Mouse (Mus musculus) embryonic facial prominence, embryonic 11.5 days (tissue): ENCODE measurements around the gene Shroom2. TPM values are rescaled to one million over a fixed set of nuclear protein-coding genes. Genes with fewer than 3 reads are reported as not detected.
A peak's percentile ranks its signal among the peaks of the same experiment; 100 is the strongest.

ENCODE experiments used
- ATAC-seq: fragments of 200-750 bp; cut with Nextera tagmentation; replicated peaks from 2 replicates; pipeline ENCODE4 v1.8.0; 2017; ENCODE audit warnings: low read depth; ENCODE audit not compliant: insufficient number of reproducible peaks, low FRiP score, low TSS enrichment
- DNase-seq: peaks from one replicate; pipeline ENCODE4 v3.0.0-alpha.2; 2015; ENCODE audit warnings: low spot score
- H3K27ac ChIP-seq: fragments of 300-500 bp; sonication (generic); replicated peaks from 2 replicates; pipeline ENCODE4 v1.5.1; 2014; ENCODE audit warnings: mild to moderate bottlenecking, low read depth, low read length, control low read depth
- H3K27me3 ChIP-seq: fragments of 300-500 bp; sonication (generic); 2 replicates; pipeline ENCODE4 v1.6.1; 2014; ENCODE audit warnings: mild to moderate bottlenecking, low read length, moderate library complexity, mixed read lengths; ENCODE audit not compliant: control insufficient read depth, insufficient read depth
- H3K36me3 ChIP-seq: fragments of 300-500 bp; sonication (generic); replicated peaks from 2 replicates; pipeline ENCODE4 v1.6.1; 2014; ENCODE audit warnings: low read depth, mild to moderate bottlenecking, low read length, moderate library complexity, mixed read lengths; ENCODE audit not compliant: control insufficient read depth, insufficient read depth
- H3K4me1 ChIP-seq: fragments of 300-500 bp; sonication (generic); 2 replicates; pipeline ENCODE4 v1.6.1; 2014; ENCODE audit warnings: low read length, mixed read lengths; ENCODE audit not compliant: control insufficient read depth, insufficient read depth
- H3K4me2 ChIP-seq: fragments of 300-500 bp; sonication (generic); 2 replicates; pipeline ENCODE4 v1.6.1; 2014; ENCODE audit warnings: low read depth, mild to moderate bottlenecking, control low read depth, low read length, moderate library complexity
- H3K4me3 ChIP-seq: fragments of 300-500 bp; sonication (generic); 2 replicates; pipeline ENCODE4 v1.5.1; 2014; ENCODE audit warnings: low read depth, low read length, control low read depth
- H3K9ac ChIP-seq: fragments of 300-500 bp; sonication (generic); replicated peaks from 2 replicates; pipeline ENCODE4 v1.6.1; 2014; ENCODE audit warnings: mild to moderate bottlenecking, control low read depth, low read length
- H3K9me3 ChIP-seq: fragments of 300-500 bp; sonication (generic); replicated peaks from 2 replicates; pipeline ENCODE4 v1.6.1; 2016; ENCODE audit warnings: mild to moderate bottlenecking, low read length, inconsistent platforms, mixed read lengths; ENCODE audit not compliant: control insufficient read depth
- WGBS: fragments of 180-500 bp; shearing (Covaris S2); extraction: QIAGEN DNeasy Blood & Tissue Kit; methylation state at CpG from one replicate; pipeline ENCODE4 v1.1.7; 2014; 5-methylcytosine and 5-hydroxymethylcytosine counted together
- polyA plus RNA-seq: library from polyadenylated mRNA; unstranded; fragments of >200 nt; fragmentation: Nextera tagmentation; extraction: Ambion mirVana; gene quantifications from 2 replicates; pipeline ENCODE4 v1.2.1, GENCODE M21; 2014

Gene Shroom2
- polyA plus RNA-seq, 1 experiment from 2014 or later = 6.8 TPM

DNA sequence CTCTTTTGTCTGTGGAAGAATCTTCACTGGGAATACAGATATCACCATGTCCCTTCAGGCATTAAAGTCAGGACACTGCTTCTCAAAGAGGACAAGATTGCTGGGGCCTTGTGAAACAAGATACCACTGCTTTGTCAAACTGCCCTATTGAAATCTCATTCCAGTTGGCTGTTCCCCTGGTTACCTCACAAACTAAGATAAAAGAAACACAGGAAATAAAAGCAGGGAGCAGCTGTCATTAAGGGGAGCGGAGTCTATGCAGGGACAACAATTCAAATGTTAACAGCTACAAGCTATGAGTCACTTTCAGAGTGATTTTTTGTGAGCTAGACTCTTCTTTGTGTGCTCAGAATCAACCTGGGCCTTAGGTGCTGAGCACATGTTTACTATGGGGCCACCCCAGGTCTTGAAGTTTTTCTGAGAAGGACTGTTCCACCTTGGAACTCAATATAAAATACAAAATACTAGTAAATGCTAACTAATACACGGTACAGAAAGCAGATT, 78.4 kb downstream of the Shroom2 start:
- Histone ChIP-seq H3K27me3 (no peaks in the 10 kb centered on the region), H3K9ac (no peak overlapping the region), H3K4me1 (no peaks in the 10 kb centered on the region), H3K4me2 (no peak overlapping the region), H3K27ac (no peak overlapping the region), H3K4me3 (no peak overlapping the region), H3K36me3 (no peaks in the 10 kb centered on the region), H3K9me3 (no peaks in the 10 kb centered on the region)
- no peak for ATAC-seq
- 74% methylated on average over 2 of the region's 2 CpGs for WGBS
- peak; percentile 3 for DNase-seq

GRCm38 (mm10) chrX:152679190-152679814, 90.0 kb downstream of the Shroom2 start:
- ATAC-seq (no peak), DNase-seq (no peak)
- Histone ChIP-seq H3K9ac (no peak overlapping the region), H3K27me3 (no peaks in the 10 kb centered on the region), H3K27ac (no peak overlapping the region), H3K4me2 (no peak overlapping the region), H3K9me3 (no peaks in the 10 kb centered on the region), H3K4me3 (no peak overlapping the region), H3K4me1 (no peaks in the 10 kb centered on the region), H3K36me3 (no peaks in the 10 kb centered on the region)
- 88% methylated on average over 2 of the region's 2 CpGs for WGBS

DNA sequence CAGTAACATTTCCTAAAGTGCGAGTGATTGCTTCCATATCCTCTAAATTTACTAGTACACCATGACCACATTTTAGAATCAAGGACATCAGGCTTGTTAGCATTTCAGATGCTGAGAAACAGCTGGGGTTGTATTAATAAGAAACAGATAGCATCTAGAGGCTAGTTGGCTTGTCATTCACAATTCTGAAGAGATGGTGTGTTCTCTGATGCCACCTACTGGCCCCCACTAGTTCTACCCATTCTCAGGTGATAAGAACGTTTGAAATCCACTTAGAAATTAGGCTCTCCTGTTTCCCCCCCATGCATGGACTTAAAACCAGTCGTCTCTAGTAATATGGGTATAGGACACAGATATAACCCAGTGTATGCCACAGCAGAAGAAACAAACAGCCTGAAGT, 92.9 kb downstream of the Shroom2 start:
- Histone ChIP-seq H3K4me1 (no peaks in the 10 kb centered on the region), H3K4me2 (no peak overlapping the region), H3K36me3 (no peaks in the 10 kb centered on the region), H3K9ac (no peak overlapping the region), H3K27me3 (no peaks in the 10 kb centered on the region), H3K4me3 (no peak overlapping the region), H3K9me3 (no peaks in the 10 kb centered on the region), H3K27ac (no peak overlapping the region)
- ATAC-seq (no peak), DNase-seq (peak; percentile 50)
- 39% methylated on average over 3 of the region's 3 CpGs for WGBS

GRCm38 (mm10) chrX:152673431-152673830, 95.8 kb downstream of the Shroom2 start:
- H3K27me3 ChIP-seq = no peaks in the 10 kb centered on the region
- H3K27ac ChIP-seq = no peak overlapping the region
- H3K4me1 ChIP-seq = no peaks in the 10 kb centered on the region
- DNase-seq = no peak
- no peaks in the 10 kb centered on the region for H3K36me3 ChIP-seq
- H3K4me3 ChIP-seq = no peak overlapping the region
- ATAC-seq = no peak
- 90% methylated on average over 3 of the region's 3 CpGs for WGBS
- H3K9ac ChIP-seq = no peak overlapping the region
- H3K9me3 ChIP-seq = no peaks in the 10 kb centered on the region
- no peak overlapping the region for H3K4me2 ChIP-seq

DNA sequence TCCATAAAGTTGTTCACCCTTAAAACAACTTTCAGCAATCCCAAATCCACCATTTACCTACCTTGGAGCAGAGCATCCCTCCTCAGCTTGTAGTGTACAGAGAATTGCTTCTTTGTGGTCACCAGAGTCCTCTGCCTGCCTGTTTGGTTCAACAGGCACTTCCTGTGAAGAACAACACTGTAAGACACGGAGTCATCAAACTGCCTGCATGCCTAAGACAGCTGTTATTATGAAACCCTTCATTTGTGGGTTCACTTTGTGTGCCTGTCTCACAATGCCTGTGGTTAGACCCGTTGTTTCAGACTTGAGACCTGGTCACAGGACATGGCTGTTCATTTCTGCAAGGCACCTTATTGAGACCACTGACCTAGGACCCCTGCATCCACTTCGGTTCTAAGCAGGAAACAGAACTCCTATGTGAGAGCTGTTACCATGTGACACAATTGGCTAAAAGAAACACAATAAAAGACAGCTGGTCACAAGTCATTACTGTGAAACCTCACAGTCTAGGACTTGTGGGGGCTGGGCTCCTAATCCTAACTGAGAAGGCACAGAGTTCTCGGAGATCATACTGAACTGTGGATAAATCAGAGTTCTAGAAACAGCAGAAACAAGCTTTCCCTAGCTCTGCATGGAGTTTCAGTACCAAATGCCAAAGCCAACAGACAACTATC, 111.8 kb downstream of the Shroom2 start:
- no peak overlapping the region for H3K27ac ChIP-seq
- no peaks in the 10 kb centered on the region for H3K4me1 ChIP-seq
- ATAC-seq (no peak), DNase-seq (no peak)
- no peak overlapping the region for H3K9ac ChIP-seq
- 40% methylated on average over 4 of the region's 4 CpGs for WGBS
- H3K4me3 ChIP-seq = no peak overlapping the region
- no peak overlapping the region for H3K4me2 ChIP-seq
- H3K36me3 ChIP-seq = no peaks in the 10 kb centered on the region
- H3K9me3 ChIP-seq = no peaks in the 10 kb centered on the region
- peaks cover 4% of the 10 kb centered on the region for H3K27me3 ChIP-seq

- no peak overlapping the region for H3K27ac ChIP-seq
- ATAC-seq (0 out of 2 replicates have a peak, but pooled peaks have one; percentile 42), DNase-seq (no peak)
- H3K27me3 ChIP-seq = peaks cover 4% of the 10 kb centered on the region
- no peak overlapping the region for H3K9ac ChIP-seq
- no peaks in the 10 kb centered on the region for H3K9me3 ChIP-seq
- H3K4me3 ChIP-seq = no peak overlapping the region
- H3K4me2 ChIP-seq = no peak overlapping the region
- H3K4me1 ChIP-seq = no peaks in the 10 kb centered on the region
- H3K36me3 ChIP-seq = no peaks in the 10 kb centered on the region
- WGBS = 49% methylated on average over 2 of the region's 2 CpGs
Measured at GRCm38 (mm10) chrX:152656609-152656939, 112.7 kb downstream of the Shroom2 start.

DNA sequence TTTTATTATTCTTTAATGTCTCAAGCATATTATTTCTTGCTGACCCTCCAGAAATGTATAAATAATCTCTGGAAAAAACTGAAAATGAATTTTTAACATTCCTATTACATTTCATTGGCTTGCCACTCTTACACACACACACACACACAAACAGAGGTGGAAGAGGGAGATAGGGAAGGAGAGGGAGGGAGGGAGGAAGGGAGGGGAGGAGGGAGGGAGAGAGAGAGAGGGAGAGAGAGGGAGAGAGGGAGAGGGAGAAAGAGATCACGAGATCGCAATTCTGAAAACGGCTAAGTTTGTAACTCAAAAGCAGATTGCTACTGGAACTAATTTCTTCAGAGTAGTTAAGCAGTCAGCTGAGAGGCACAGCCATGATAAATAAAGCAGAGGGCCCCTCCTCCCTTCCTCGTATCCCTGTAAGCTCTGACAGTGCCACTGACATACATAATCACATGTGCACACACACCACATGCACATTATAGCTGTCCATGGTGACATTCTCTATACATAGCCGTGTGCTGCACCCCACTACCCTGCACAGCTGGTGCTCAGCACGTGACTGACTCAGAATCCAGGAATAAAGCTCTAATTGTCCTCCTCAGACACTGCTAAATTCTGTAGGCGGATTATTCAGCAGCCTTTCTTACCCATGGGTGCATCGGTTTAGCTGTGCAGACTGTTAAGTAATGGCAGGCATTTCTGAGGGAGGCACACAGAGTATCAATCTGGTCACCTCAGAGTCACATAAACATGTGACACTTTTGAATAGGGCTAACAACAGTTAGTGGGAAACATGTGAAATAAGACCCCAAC, 113.3 kb downstream of the Shroom2 start:
- H3K4me3 ChIP-seq = no peak overlapping the region
- no peaks in the 10 kb centered on the region for H3K4me1 ChIP-seq
- H3K9ac ChIP-seq = no peak overlapping the region
- H3K4me2 ChIP-seq = no peak overlapping the region
- H3K27ac ChIP-seq = no peak overlapping the region
- H3K27me3 ChIP-seq = peaks cover 4% of the 10 kb centered on the region
- ATAC-seq (peak; percentile 95), DNase-seq (peak; percentile 11)
- no peaks in the 10 kb centered on the region for H3K36me3 ChIP-seq
- 46% methylated on average over 8 of the region's 8 CpGs for WGBS
- no peaks in the 10 kb centered on the region for H3K9me3 ChIP-seq

DNA sequence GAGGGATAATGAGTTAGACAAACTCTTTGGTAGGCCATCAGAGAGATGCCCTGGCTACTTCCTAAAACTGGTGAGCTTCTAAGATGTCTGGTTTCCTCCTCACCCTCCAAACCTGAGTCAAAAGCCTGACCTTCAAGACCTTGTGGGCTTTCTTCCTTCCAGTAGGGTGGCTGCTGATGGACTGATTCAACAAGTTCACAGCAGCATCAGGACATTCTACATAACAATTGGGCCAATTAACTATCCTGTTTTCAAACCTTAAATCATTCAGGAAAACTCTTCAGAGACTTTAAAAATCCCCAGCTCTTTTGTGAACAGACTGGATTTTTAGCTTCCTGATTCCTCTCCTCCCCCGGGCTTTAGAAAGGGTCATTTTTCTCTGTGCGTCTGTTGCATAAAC, 116.6 kb downstream of the Shroom2 start:
- no peak for ATAC-seq
- no peaks in the 10 kb centered on the region for H3K36me3 ChIP-seq
- no peak overlapping the region for H3K9ac ChIP-seq
- no peaks in the 10 kb centered on the region for H3K4me1 ChIP-seq
- H3K4me3 ChIP-seq = no peak overlapping the region
- DNase-seq = no peak
- 91% methylated on average over 2 of the region's 2 CpGs for WGBS
- H3K27ac ChIP-seq = no peak overlapping the region
- no peaks in the 10 kb centered on the region for H3K9me3 ChIP-seq
- H3K4me2 ChIP-seq = no peak overlapping the region
- peaks cover 2% of the 10 kb centered on the region; the same call in 1 of the 2 replicates for H3K27me3 ChIP-seq
